Mouse (Mus musculus) spleen, adult 2 months (tissue): Measurements from ENCODE around the gene Tdo2. TPM values are rescaled to one million over a fixed set of nuclear protein-coding genes. Genes with fewer than 3 reads are reported as not detected.

ENCODE experiments used
- DNase-seq, 2 experiments: peaks; one replicate each; pipeline versions ENCODE4 v3.0.0 to v3.0.0-alpha.2; 2012 to 2021; ENCODE audit warnings: low spot score in 2 of 2, low read depth in 1 of 2
- H3K27ac ChIP-seq: fragments of 200-500 bp; 2 replicates; pipeline ENCODE4 v1.5.1; 2012; ENCODE audit warnings: low read length, inconsistent platforms; ENCODE audit not compliant: insufficient read depth
- H3K27me3 ChIP-seq: fragments of 200-500 bp; 2 replicates; pipeline ENCODE4 v1.6.1; 2012; ENCODE audit warnings: mild to moderate bottlenecking, moderate library complexity, low read length, inconsistent platforms; ENCODE audit not compliant: control insufficient read depth, insufficient read depth
- H3K36me3 ChIP-seq: fragments of 200-500 bp; 2 replicates; pipeline ENCODE4 v1.6.1; 2012; ENCODE audit warnings: mild to moderate bottlenecking, low read length, inconsistent platforms; ENCODE audit not compliant: control insufficient read depth, insufficient read depth
- H3K4me1 ChIP-seq: fragments of 200-500 bp; 2 replicates; pipeline ENCODE4 v1.6.1; 2011; ENCODE audit warnings: inconsistent platforms; ENCODE audit not compliant: control insufficient read depth, insufficient read depth, insufficient read length
- H3K4me3 ChIP-seq: fragments of 200-500 bp; 2 replicates; pipeline ENCODE4 v1.5.1; 2011; ENCODE audit warnings: mild to moderate bottlenecking, inconsistent platforms; ENCODE audit not compliant: insufficient read depth, insufficient read length; ENCODE audit errors: extremely low read depth
- CTCF ChIP-seq: fragments of 200-500 bp; IDR thresholded peaks from 2 replicates; pipeline ENCODE4 v1.5.1; 2011; ENCODE audit warnings: mild to moderate bottlenecking, inconsistent platforms; ENCODE audit not compliant: insufficient read depth, insufficient read length, insufficient replicate concordance; ENCODE audit errors: extremely low read depth
- POLR2A ChIP-seq: fragments of 200-500 bp; IDR thresholded peaks from 2 replicates; pipeline ENCODE4 v1.6.1; 2011; ENCODE audit warnings: low read depth, low read length, inconsistent platforms
- WGBS: fragments of 180-500 bp; shearing (Covaris S2); methylation state at CpG from one replicate; pipeline ENCODE4 v1.1.7; 2018; 5-methylcytosine and 5-hydroxymethylcytosine counted together
- polyA plus RNA-seq: library from polyadenylated mRNA; depleted of rRNA; stranded (reverse); fragments of >200 nt; gene quantifications from 2 replicates; pipeline ENCODE4 v1.2.3, GENCODE M21; 2012; rRNA removed

Gene Tdo2
- polyA plus RNA-seq: not detected in 2 replicates

DNA sequence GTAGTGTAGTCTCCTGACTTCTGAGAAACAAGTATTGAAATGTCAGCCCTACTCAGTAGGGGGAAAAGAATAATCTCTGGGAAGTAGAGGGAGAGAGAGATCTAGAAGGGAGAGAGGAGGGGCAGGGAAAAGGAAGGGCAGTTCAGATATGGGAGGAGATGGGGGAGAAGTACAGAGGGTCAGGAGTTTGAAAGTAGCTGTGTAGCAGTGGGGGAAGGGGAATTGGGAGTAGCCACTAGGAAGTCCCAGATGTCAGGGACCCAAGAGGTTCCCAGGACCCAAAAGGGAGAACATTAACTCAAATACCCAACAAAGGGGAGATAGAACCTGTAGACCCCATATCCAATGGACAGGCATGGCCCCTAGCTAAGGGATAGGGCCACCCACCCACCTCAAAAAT is at the start of gene Tdo2:
TSS of gene Tdo2 (minus strand) at position 101 of the 400 bp plus-strand sequence.
- no peaks in the 10 kb centered on the region for H3K4me1 ChIP-seq
- H3K4me3 ChIP-seq: no peak within 1 kb of the TSS
- no peak for TF ChIP-seq POLR2A
- TF ChIP-seq CTCF: no peak
- no peaks in the 10 kb centered on the region for H3K27me3 ChIP-seq
- DNase-seq: no peak
- no peak within 1 kb of the TSS for H3K27ac ChIP-seq
- no peaks in the 10 kb centered on the region for H3K36me3 ChIP-seq

GRCm38 (mm10) chr3:82023065-82023464 is 47.1 kb upstream of the Tdo2 start:
- TF ChIP-seq POLR2A (no peak), CTCF (no peak)
- Histone ChIP-seq H3K4me3 (no peak overlapping the region), H3K4me1 (no peaks in the 10 kb centered on the region), H3K27me3 (no peaks in the 10 kb centered on the region), H3K36me3 (no peaks in the 10 kb centered on the region), H3K27ac (no peak overlapping the region)
- WGBS: 92% methylated on average over 3 of the region's 3 CpGs
- DNase-seq: no peak

GRCm38 (mm10) chr3:82022421-82022920 is 46.5 kb upstream of the Tdo2 start:
- Histone ChIP-seq H3K27ac (no peak overlapping the region), H3K4me1 (no peaks in the 10 kb centered on the region), H3K27me3 (no peaks in the 10 kb centered on the region), H3K4me3 (no peak overlapping the region), H3K36me3 (no peaks in the 10 kb centered on the region)
- no peak for TF ChIP-seq POLR2A
- no peak for TF ChIP-seq CTCF
- DNase-seq: no peak
- 88% methylated on average over 8 of the region's 8 CpGs for WGBS

DNA sequence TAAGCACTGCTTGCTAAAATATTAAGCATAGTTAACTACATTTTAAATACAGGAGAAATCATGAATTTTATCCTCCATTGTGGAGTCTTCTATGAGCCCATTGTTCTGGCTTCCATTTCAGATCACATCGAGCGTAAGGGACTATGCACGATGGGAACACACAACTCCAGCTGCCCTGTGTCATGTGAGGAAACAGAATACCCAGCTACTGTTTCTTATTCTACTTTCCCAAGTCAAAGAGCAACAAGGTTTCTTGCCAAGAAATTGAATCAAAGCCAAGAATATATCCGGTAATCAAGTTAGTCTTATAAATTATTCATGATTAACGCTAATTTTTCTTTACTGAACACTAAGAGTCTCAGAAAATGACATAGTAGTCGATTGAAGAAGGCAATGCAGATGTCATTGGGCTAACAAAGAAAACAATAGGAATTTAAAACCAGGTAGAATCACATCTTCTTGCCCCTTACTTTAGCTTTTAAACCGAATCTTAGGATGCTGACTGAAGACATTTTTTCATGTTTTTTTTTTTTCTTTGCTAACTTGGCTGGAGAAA is 38.2 kb upstream of the Tdo2 start:
- TF ChIP-seq CTCF (no peak), POLR2A (no peak)
- Histone ChIP-seq H3K4me3 (no peak overlapping the region), H3K27ac (no peak overlapping the region), H3K36me3 (no peaks in the 10 kb centered on the region), H3K4me1 (no peaks in the 10 kb centered on the region), H3K27me3 (no peaks in the 10 kb centered on the region)
- DNase-seq: no peak
- WGBS: 86% methylated on average over 7 of the region's 7 CpGs

- Histone ChIP-seq H3K4me3 (no peak overlapping the region), H3K27me3 (no peaks in the 10 kb centered on the region), H3K27ac (no peak overlapping the region), H3K4me1 (no peaks in the 10 kb centered on the region), H3K36me3 (no peaks in the 10 kb centered on the region)
- no peak for TF ChIP-seq POLR2A
- TF ChIP-seq CTCF: no peak
- WGBS: 90% methylated on average over 1 of the region's 1 CpGs
- DNase-seq: no peak
These were observed 31.0 kb upstream of the Tdo2 start for GRCm38 (mm10) chr3:82007002-82007401.

DNA sequence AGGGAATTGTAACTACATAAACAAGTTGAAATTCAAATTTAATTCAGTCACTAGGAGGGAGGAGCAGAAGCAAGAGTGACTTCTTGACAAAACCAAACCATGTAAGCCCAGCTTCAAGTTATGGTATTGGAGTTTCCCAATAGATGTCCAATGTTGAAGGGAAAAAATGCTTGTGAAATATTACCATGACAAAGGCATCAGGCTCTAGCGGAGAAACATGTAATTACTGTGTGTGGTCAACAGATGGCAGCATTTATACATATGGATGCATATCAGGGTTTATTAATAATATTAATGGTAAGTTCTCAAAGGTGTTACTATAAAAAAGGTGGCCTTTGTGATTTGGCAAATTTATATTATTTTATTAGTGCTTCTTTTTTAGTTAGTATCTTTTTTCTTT is 20.0 kb upstream of the Tdo2 start:
- H3K27me3 ChIP-seq: no peaks in the 10 kb centered on the region
- TF ChIP-seq POLR2A (no peak), CTCF (no peak)
- DNase-seq: peak; percentile 3 to 12
- no peak overlapping the region for H3K4me3 ChIP-seq
- no peak overlapping the region for H3K27ac ChIP-seq
- H3K4me1 ChIP-seq: no peaks in the 10 kb centered on the region
- no peaks in the 10 kb centered on the region for H3K36me3 ChIP-seq
- 6% methylated on average over 1 of the region's 1 CpGs for WGBS

DNA sequence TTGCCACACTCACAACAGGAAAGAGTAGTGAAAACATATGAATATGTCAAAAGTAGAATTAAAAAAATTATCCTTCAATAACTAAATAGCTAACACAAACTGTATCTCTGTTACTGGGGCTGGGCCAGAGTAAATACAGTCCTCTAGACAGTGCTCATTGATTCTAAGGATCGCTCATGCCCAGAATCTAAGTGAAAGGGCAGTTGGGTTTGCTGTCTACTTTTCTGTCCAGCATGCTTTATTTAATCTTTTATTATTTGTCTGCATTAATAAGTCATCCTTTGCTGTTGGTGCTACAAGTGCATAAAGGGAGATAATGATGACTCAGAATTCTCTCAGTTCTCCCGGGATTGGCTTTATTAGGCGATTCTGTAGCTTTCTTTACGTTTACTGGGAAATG is 19.4 kb upstream of the Tdo2 start:
- Histone ChIP-seq H3K27me3 (no peaks in the 10 kb centered on the region), H3K4me1 (no peaks in the 10 kb centered on the region), H3K36me3 (no peaks in the 10 kb centered on the region), H3K4me3 (no peak overlapping the region), H3K27ac (no peak overlapping the region)
- TF ChIP-seq CTCF: no peak
- no peak for TF ChIP-seq POLR2A
- 60% methylated on average over 4 of the region's 4 CpGs for WGBS
- no peak for DNase-seq

DNA sequence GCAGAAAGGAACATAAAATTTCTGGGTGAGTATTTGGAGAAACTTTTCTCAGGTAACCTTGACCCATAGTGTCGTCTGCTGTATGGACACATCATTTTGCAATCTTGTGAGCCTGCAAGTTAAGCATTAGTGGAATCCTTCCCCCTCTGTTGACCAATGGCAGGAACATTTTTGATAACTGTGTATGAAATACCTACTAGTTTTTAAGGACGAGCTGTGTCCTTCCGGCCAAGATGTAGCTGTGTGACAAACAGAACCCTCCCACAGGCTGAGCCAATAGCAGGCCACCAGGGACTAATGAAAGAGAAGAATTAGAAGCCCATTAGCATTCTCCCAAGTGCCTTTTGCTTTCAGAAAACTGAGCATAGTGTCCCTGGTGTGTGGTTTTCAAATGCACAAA is 14.5 kb upstream of the Tdo2 start:
- DNase-seq: no peak
- Histone ChIP-seq H3K36me3 (no peaks in the 10 kb centered on the region), H3K27ac (no peak overlapping the region), H3K4me1 (no peaks in the 10 kb centered on the region; the same call in 1 of the 2 replicates), H3K4me3 (no peak overlapping the region), H3K27me3 (no peaks in the 10 kb centered on the region)
- TF ChIP-seq CTCF (no peak), POLR2A (no peak)
- 89% methylated on average over 3 of the region's 3 CpGs for WGBS
